Mouse (Mus musculus) kidney, embryonic 14.5 days (tissue): ENCODE results near the gene Fam183b. TPM values are rescaled to one million over a fixed set of nuclear protein-coding genes. Genes with fewer than 3 reads are reported as not detected.
A peak's percentile ranks its signal among the peaks of the same experiment; 100 is the strongest.
"Not testable (repeated sequence)": the region's sequence is repeated elsewhere in the genome, so short reads cannot be mapped to it uniquely, and the experiment has no call there.

Source experiments
- ATAC-seq: fragments of 200-750 bp; cut with Nextera tagmentation; 2 replicates; pipeline ENCODE4 v1.8.0; 2017; ENCODE audit warnings: moderate number of reproducible peaks, mild to moderate bottlenecking, moderate TSS enrichment, moderate library complexity; ENCODE audit not compliant: low FRiP score, low TSS enrichment
- H3K27ac ChIP-seq: fragments of 300-500 bp; sonication (generic); 2 replicates; pipeline ENCODE4 v1.5.1; 2014; ENCODE audit warnings: low read depth, mild to moderate bottlenecking, low read length, moderate library complexity, mixed read lengths
- H3K27me3 ChIP-seq: fragments of 300-500 bp; sonication (generic); 2 replicates; pipeline ENCODE4 v1.6.1; 2014; ENCODE audit warnings: mild to moderate bottlenecking, low read length; ENCODE audit not compliant: control insufficient read depth, insufficient read depth
- H3K36me3 ChIP-seq: fragments of 300-500 bp; sonication (generic); 2 replicates; pipeline ENCODE4 v1.6.1; 2014; ENCODE audit warnings: low read length, mixed read lengths; ENCODE audit not compliant: control insufficient read depth, insufficient read depth
- H3K4me1 ChIP-seq: fragments of 300-500 bp; sonication (generic); 2 replicates; pipeline ENCODE4 v1.6.1; 2014; ENCODE audit warnings: low read length, mixed read lengths; ENCODE audit not compliant: control insufficient read depth, insufficient read depth
- H3K4me2 ChIP-seq: fragments of 300-500 bp; sonication (generic); replicated peaks from 2 replicates; pipeline ENCODE4 v1.6.1; 2014; ENCODE audit warnings: low read depth, mild to moderate bottlenecking, low read length
- H3K4me3 ChIP-seq: fragments of 300-500 bp; sonication (generic); 2 replicates; pipeline ENCODE4 v1.5.1; 2014; ENCODE audit warnings: mild to moderate bottlenecking, low read length
- H3K9ac ChIP-seq: fragments of 300-500 bp; sonication (generic); 2 replicates; pipeline ENCODE4 v1.6.1; 2014; ENCODE audit warnings: low read depth, mild to moderate bottlenecking, low read length, moderate library complexity
- H3K9me3 ChIP-seq: fragments of 300-500 bp; sonication (generic); 2 replicates; pipeline ENCODE4 v1.6.1; 2016; ENCODE audit warnings: low read length; ENCODE audit not compliant: control insufficient read depth
- WGBS: fragments of 180-500 bp; shearing (Covaris S2); extraction: QIAGEN DNeasy Blood & Tissue Kit; methylation state at CpG from one replicate; pipeline ENCODE4 v1.1.7; 2014; 5-methylcytosine and 5-hydroxymethylcytosine counted together
- polyA plus RNA-seq: library from polyadenylated mRNA; unstranded; fragments of >200 nt; fragmentation: Nextera tagmentation; extraction: Ambion mirVana; gene quantifications from 2 replicates; pipeline ENCODE4 v1.2.1, GENCODE M21; 2014

The Fam183b gene
- polyA plus RNA-seq: not detected in 2 replicates

DNA sequence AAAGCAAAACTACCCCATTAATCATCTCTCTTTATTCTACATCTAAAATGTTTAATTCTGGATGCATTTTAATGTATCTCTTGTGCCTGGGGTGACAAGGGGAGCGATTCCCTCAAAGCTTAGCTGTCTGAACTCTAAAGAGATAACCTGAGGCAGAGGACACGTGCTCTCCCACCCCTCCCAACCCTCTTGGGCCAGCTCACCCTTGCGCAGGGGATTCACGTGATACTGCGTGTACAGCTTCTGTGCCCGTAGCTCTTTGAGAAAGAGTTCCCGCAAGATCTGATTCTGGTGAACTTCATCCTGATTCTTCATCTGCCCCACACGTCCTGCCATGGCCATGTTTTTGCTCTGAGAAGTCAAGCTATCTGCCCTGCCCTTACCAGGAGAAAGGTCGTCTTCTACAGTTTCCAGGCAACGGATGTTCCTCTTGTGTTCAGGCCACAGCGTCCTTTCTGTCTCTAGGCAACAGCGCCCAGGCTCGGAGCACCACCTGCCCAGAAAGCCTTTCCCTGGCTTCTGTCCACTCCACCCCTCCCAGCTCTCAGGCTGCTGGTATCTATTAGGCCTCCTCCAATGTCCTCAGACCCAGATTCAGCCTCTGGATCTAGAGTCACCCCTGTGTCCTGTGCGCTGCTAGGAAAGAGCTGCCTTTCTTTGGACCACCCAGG lies at the start of gene Fam183b:
Fam183b (minus strand) TSS at position 403 of the 671 bp plus-strand sequence.
- Histone ChIP-seq H3K27me3 (no peaks in the 10 kb centered on the region), H3K9ac (no peak within 1 kb of the TSS), H3K4me3 (no peak within 1 kb of the TSS), H3K4me1 (no peaks in the 10 kb centered on the region), H3K27ac (no peak within 1 kb of the TSS), H3K36me3 (no peaks in the 10 kb centered on the region), H3K4me2 (no peak within 1 kb of the TSS; the same call in 1 of the 2 replicates), H3K9me3 (no peaks in the 10 kb centered on the region)
- 41% methylated on average over 14 of the region's 14 CpGs for WGBS
- ATAC-seq: peak; percentile 57; the same call in 1 of the 2 replicates

- no peak for ATAC-seq
- Histone ChIP-seq H3K4me3 (no peak overlapping the region), H3K9me3 (no peaks in the 10 kb centered on the region), H3K9ac (no peak overlapping the region), H3K27ac (no peak overlapping the region), H3K36me3 (peaks cover 24% of the 10 kb centered on the region), H3K27me3 (no peaks in the 10 kb centered on the region), H3K4me1 (peaks cover 5% of the 10 kb centered on the region), H3K4me2 (no peak overlapping the region)
- 73% methylated on average over 2 of the region's 2 CpGs for WGBS
These were observed 48.0 kb upstream of the Fam183b start for GRCm38 (mm10) chr11:58849731-58850130.

DNA sequence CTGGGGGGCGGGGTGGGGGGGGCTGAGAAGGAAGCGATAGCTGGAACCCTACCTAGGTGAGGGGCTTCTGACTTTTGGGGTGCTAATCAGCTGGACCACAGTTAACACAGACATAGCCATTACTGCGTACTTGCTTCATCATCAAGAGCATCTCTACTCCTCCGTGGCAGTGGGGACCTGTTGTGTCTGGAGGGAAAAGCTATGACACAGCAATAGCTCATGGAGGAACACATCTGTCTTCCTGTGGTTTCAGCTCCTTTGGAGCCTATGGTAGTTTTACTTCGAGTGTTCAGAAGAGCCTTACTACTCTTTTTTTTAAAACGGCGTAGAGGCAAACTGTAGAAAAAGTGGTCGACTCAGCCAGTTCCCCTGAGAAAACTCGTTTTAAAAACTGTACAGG lies 45.9 kb upstream of the Fam183b start:
- WGBS: 45% methylated on average over 9 of the region's 9 CpGs
- Histone ChIP-seq H3K4me1 (peaks cover 5% of the 10 kb centered on the region), H3K9ac (peak overlapping the region; percentile 80), H3K4me3 (peak overlapping the region; percentile 68), H3K27me3 (no peaks in the 10 kb centered on the region), H3K27ac (no peak overlapping the region), H3K36me3 (peaks cover 18% of the 10 kb centered on the region), H3K9me3 (no peaks in the 10 kb centered on the region), H3K4me2 (peak overlapping the region; percentile 72)
- ATAC-seq: no peak

DNA sequence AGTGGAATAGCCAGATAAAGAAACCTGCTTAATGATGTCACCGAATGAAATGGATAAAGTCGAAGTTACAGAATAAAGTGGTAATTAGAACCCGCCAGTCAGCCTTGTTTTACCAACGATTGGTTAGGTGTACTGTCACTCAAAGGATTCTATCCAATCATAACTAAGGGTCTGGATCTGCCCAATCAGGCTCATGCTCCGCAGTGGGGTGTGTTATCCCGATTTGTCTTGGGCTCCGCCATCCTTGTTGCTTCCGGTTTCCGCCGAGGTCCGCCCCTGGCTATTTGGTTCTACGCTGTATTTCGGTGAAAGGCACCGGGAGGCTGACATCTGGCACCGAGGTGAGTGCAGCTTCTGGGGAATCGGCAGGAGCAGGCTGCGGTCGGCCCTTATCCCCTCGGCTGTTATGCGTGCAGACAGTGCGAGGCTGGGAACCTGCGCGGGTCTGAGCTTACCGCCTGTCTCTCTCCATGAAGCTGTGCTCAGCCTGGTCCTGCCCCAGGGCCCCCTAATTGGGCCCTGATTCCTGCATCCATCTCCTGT lies 45.2 kb upstream of the Fam183b start, which contains the start of gene Gm12258:
Gm12258 (plus strand) TSS at position 240 of the 543 bp plus-strand sequence.
- Histone ChIP-seq H3K27me3 (no peaks in the 10 kb centered on the region), H3K27ac (no peak within 1 kb of the TSS), H3K4me3 (peak within 1 kb of the TSS; percentile 68), H3K4me2 (peak within 1 kb of the TSS; percentile 72), H3K9ac (peak within 1 kb of the TSS; percentile 80), H3K4me1 (peaks cover 5% of the 10 kb centered on the region), H3K9me3 (no peaks in the 10 kb centered on the region), H3K36me3 (peaks cover 18% of the 10 kb centered on the region)
- WGBS: under 1% methylated on average over 24 of the region's 24 CpGs
- peak; percentile 100 for ATAC-seq

- ATAC-seq, H3K27ac ChIP-seq, H3K4me2 ChIP-seq, H3K9me3 ChIP-seq, H3K36me3 ChIP-seq, H3K27me3 ChIP-seq, H3K4me3 ChIP-seq, H3K4me1 ChIP-seq, H3K9ac ChIP-seq: not testable (repeated sequence)
These were observed 37.2 kb upstream of the Fam183b start, which contains the start of gene Olfr311 for GRCm38 (mm10) chr11:58838951-58839350. TSS of gene Olfr311 (plus strand) at chr11:58839251.

DNA sequence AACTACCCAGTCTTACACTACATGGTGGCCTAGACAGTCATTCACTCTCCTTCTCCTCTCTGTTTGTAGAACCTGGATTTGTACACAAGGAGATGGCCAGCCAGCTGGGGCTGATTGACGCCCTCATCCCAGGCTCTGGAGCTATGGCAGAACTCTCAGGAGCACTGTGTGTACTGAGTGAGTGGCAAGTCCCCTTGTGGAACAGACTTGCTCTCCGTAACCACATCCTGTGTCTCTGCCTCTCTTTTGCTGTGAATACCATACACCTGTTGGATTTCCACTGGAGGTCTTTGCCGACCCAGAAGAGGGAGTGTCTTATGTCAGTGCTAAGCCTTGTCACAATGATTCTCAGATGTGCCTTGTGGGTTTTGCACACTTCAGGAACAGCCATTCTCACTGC lies 30.8 kb upstream of the Fam183b start:
- not testable (repeated sequence) for H3K4me1 ChIP-seq, H3K9me3 ChIP-seq, H3K4me3 ChIP-seq, H3K9ac ChIP-seq, ATAC-seq, H3K27me3 ChIP-seq, H3K4me2 ChIP-seq, H3K27ac ChIP-seq, H3K36me3 ChIP-seq
- 72% methylated on average over 3 of the region's 3 CpGs for WGBS

DNA sequence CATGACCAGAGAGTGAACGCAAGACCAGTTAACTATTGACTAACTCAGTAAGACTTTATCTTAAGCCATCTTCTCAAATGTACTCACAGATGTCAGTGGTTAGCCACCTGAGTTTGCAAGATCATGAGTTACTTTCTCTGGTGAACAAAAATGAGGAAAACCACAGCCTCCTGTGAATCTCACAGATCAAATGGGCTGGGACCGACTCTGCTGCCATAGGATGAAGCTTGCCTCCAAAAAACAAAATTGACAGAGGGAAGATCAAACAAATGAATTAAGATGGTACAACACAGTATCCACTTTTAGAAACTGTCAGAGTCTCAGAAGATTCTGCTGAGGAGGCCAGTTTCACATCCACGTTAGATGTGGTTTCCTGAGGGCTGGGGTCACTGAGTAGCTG lies 28.0 kb upstream of the Fam183b start:
- no peak for ATAC-seq
- Histone ChIP-seq H3K27ac (no peak overlapping the region), H3K36me3 (no peaks in the 10 kb centered on the region), H3K9me3 (no peaks in the 10 kb centered on the region), H3K9ac (no peak overlapping the region), H3K4me2 (no peak overlapping the region), H3K4me3 (no peak overlapping the region), H3K27me3 (no peaks in the 10 kb centered on the region), H3K4me1 (no peaks in the 10 kb centered on the region)
- 83% methylated on average over 3 of the region's 3 CpGs for WGBS

DNA sequence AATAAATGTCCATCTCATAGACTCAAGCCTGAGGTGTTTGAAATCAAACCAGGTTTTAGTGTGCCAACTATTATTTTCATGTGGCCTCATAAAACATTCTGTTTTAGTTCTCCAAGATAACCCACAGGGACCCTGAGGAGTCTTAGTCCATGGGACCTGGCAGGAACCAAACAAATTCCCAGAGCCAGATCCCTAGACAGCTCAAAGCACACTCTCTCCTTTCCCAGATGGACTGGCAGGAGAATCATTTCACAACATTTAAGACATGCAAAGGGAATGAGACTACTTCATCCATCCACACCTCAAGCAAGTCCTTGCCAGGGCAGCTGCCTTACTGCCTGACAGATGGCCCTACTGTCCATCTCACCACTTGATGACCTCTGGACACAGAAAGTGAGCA lies 27.2 kb upstream of the Fam183b start, which contains the start of gene Olfr312:
Olfr312 (plus strand) TSS at position 301 of the 400 bp plus-strand sequence.
- H3K4me2 ChIP-seq, H3K9ac ChIP-seq, H3K9me3 ChIP-seq, H3K27me3 ChIP-seq, H3K27ac ChIP-seq, H3K4me3 ChIP-seq, H3K4me1 ChIP-seq, H3K36me3 ChIP-seq, ATAC-seq: not testable (repeated sequence)

DNA sequence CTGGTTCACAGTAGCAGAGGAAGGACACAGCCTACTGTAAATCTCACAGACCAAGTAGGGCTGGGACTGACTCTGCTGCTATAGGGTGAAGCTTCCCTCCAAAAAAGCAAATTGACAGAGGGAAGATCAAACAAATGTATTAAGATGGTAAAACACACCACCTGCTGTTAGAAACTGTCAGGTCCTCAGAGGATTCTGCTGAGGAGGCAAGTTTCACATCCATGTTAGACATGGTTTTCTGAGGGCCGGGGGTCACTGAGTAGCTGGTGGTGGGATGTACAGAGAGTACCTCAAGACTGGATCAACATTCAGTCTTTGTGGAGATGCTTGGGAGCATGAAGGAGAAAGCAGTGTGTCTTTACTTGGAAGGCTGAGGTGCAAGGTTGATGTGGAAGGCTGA lies 13.9 kb upstream of the Fam183b start:
- Histone ChIP-seq H3K4me2 (no peak overlapping the region), H3K27ac (no peak overlapping the region), H3K27me3 (no peaks in the 10 kb centered on the region), H3K9me3 (no peaks in the 10 kb centered on the region), H3K36me3 (no peaks in the 10 kb centered on the region), H3K4me3 (no peak overlapping the region), H3K9ac (no peak overlapping the region), H3K4me1 (no peaks in the 10 kb centered on the region)
- WGBS: 80% methylated on average over 1 of the region's 1 CpGs
- ATAC-seq: no peak
